Comparison of ENCODE assay signal across 10 mouse cellular contexts in the genomic region with DNA sequence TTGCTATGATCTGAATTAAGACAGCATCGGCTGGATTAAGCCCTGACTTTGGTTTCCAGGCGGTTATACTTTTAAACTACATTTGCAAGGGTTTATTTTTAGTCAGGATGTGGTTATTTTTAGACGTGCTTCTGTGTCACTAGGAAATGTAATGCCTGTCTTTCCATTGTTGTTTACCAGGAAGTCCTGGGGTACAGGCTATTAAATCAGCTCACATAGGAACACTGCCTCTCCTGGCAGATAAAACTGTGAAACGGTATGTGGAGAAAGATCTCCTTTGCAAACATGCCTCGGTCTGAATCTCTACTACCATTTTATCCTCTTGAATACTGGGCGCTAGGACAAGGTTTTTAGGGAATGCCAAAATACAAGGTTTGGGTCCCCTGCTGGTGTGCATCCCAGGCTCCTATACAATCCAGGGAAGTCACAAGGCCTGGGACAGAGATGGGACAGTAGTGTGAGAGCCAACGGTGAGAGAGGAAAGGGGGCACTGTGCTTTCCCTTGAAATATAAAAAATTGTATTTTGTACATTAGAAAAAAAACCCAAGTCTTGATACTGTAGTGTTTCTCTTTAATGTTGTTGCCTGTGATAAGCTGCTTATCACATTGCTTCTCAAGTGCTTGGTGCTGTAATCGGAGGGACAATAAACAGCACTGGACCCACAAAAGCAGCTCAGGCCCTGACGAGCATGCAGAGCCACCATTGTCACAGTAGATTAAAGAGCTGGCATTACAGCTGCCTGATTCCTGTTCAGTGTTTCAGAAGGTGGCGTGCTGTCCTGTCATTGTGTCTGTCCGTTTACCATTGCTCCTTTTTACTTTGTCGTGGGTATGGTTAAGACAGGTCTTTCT. TPM values are rescaled to one million over a fixed set of nuclear protein-coding genes. Genes with fewer than 3 reads are reported as not detected.
DNase-seq lines count a peak whose midpoint lies in the region; ATAC-seq and TF ChIP-seq lines count a peak whose summit lies in the region.
"Had no signal": no experiment of that assay in that cellular context is flagged by ENCODE, and none has a peak within 500 bp of the region (broad histone marks: within the 10 kb centered on the region; RNA-seq: fewer than 3 reads in every experiment).

No protein-coding gene starts in this region.

- peak overlapping the region; percentile 21; the same call in 1 of the 2 replicates for H3K27ac ChIP-seq in forebrain, embryonic 13.5 days
- H3K27ac ChIP-seq in forebrain, embryonic 15.5 days (replicated peaks): no peak overlapping the region
- H3K27ac ChIP-seq in MEL (ENCODE audit: control insufficient read depth, low read depth, low read length): no peak overlapping the region
- peak overlapping the region; percentile 96 for H3K27ac ChIP-seq in heart, embryonic 15.5 days
- H3K27ac ChIP-seq in liver, embryonic 14.5 days: no peak overlapping the region

- WGBS in forebrain, embryonic 13.5 days: 30% methylated on average over 12 of the region's 12 CpGs
- 30% methylated on average over 12 of the region's 12 CpGs for WGBS in forebrain, embryonic 15.5 days
- 27% methylated on average over 12 of the region's 12 CpGs for WGBS in heart, embryonic 15.5 days
- WGBS in liver, embryonic 14.5 days (ENCODE audit: insufficient replicate concordance): 35% methylated on average over 12 of the region's 12 CpGs

- no peak for ATAC-seq in forebrain, embryonic 13.5 days
- ATAC-seq in forebrain, embryonic 15.5 days (replicated peaks): no peak
- ATAC-seq in heart, embryonic 15.5 days (replicated peaks; ENCODE audit: insufficient number of reproducible peaks, insufficient read depth, low FRiP score, low read depth): peak; percentile 67; the same call in 1 of the 2 replicates
- peak; percentile 65 for ATAC-seq in liver, embryonic 14.5 days (ENCODE audit: insufficient read depth)
- no peak for ATAC-seq in monocyte, adult 5-6 weeks (replicated peaks; ENCODE audit: insufficient number of reproducible peaks, low FRiP score, low TSS enrichment, poor library complexity, severe bottlenecking)

- intact Hi-C loops in gastrocnemius, postnatal 14 days (cut with DNase I; ENCODE audit: low total_unique reads): no loop called here

- no peak overlapping the region for H3K4me2 ChIP-seq in forebrain, embryonic 13.5 days
- no peak overlapping the region for H3K4me2 ChIP-seq in forebrain, embryonic 15.5 days (replicated peaks)
- peak overlapping the region; percentile 48 for H3K4me2 ChIP-seq in heart, embryonic 15.5 days
- peak overlapping the region; percentile 38 for H3K4me2 ChIP-seq in liver, embryonic 14.5 days (ENCODE audit: low read depth)

- no peak overlapping the region for H3K4me3 ChIP-seq in forebrain, embryonic 13.5 days
- H3K4me3 ChIP-seq in forebrain, embryonic 15.5 days: no peak overlapping the region
- no peak overlapping the region for H3K4me3 ChIP-seq in MEL (ENCODE audit: control insufficient read depth in 1 of 2, insufficient read depth in 1 of 2, low read depth in 2 of 2, low read length in 2 of 2)
- no peak overlapping the region for H3K4me3 ChIP-seq in heart, embryonic 15.5 days
- no peak overlapping the region for H3K4me3 ChIP-seq in liver, embryonic 14.5 days (ENCODE audit: insufficient read depth in 1 of 2, low read depth in 2 of 2, low read length in 2 of 2)

- no peak for TF ChIP-seq CTCF in MEL (IDR thresholded peaks at IDR 0.05 in 2 of 3, conservative IDR thresholded peaks at IDR 0.05 in 1 of 3; ENCODE audit: control insufficient read depth in 1 of 3, insufficient read depth in 1 of 3, low read depth in 2 of 3, low read length in 3 of 3, poor library complexity in 1 of 3, severe bottlenecking in 1 of 3)
- TF ChIP-seq CTCF in liver, embryonic 14.5 days (IDR thresholded peaks at IDR 0.05; ENCODE audit: low read depth): no peak

- no peak for DNase-seq in MEL (ENCODE audit: low read depth, low spot score)
- peak in 2 of 3 experiments; percentile 9 to 28 for DNase-seq in liver, embryonic 14.5 days (ENCODE audit: low read depth in 3 of 3, low spot score in 3 of 3)
- DNase-seq in layer of hippocampus, adult 8-10 months (ENCODE audit: low spot score in 2 of 2): no peak
- no peak for DNase-seq in gastrocnemius, postnatal 14 days
- DNase-seq: gastrocnemius, postnatal 10 days had no signal

- TF ChIP-seq RAD21 in MEL (IDR thresholded peaks at IDR 0.05; ENCODE audit: low read depth, low read length): no peak

- TF ChIP-seq POLR2A in MEL (IDR thresholded peaks at IDR 0.05; ENCODE audit: control insufficient read depth in 1 of 2, insufficient read depth in 1 of 2, low read depth in 1 of 2, low read length in 2 of 2, poor library complexity in 1 of 2): no peak

- H3K79me2 ChIP-seq in MEL (ENCODE audit: control insufficient read depth, insufficient read depth, low read length, poor library complexity): no peaks in the 10 kb centered on the region

- no peak overlapping the region for H3K9ac ChIP-seq in forebrain, embryonic 13.5 days
- H3K9ac ChIP-seq in forebrain, embryonic 15.5 days (replicated peaks): no peak overlapping the region
- H3K9ac ChIP-seq in MEL (ENCODE audit: control insufficient read depth, low read depth, low read length, poor library complexity, severe bottlenecking): no peak overlapping the region
- H3K9ac ChIP-seq in heart, embryonic 15.5 days: no peak overlapping the region
- H3K9ac ChIP-seq in liver, embryonic 14.5 days (replicated peaks): no peak overlapping the region; the same call in 1 of the 2 replicates

- H3K4me1 ChIP-seq in forebrain, embryonic 13.5 days: peaks cover 27% of the 10 kb centered on the region
- H3K4me1 ChIP-seq in forebrain, embryonic 15.5 days: peaks cover 28% of the 10 kb centered on the region
- no peaks in the 10 kb centered on the region for H3K4me1 ChIP-seq in MEL (ENCODE audit: control insufficient read depth in 1 of 2, insufficient read depth in 2 of 2, low read length in 2 of 2)
- H3K4me1 ChIP-seq in heart, embryonic 15.5 days (replicated peaks): peaks cover 31% of the 10 kb centered on the region
- peaks cover 4 to 10% of the 10 kb centered on the region in 2 experiments; a peak in 3 of 4 replicates for H3K4me1 ChIP-seq in liver, embryonic 14.5 days (replicated peaks; ENCODE audit: control insufficient read depth in 2 of 2, insufficient read depth in 2 of 2, low read length in 1 of 2)

- no peak for TF ChIP-seq EP300 in MEL (IDR thresholded peaks at IDR 0.05; ENCODE audit: low read depth in 1 of 2, low read length in 2 of 2)
- peak; percentile 52 for TF ChIP-seq EP300 in liver, embryonic 14.5 days (IDR thresholded peaks at IDR 0.05; ENCODE audit: low read depth)

- H3K36me3 ChIP-seq in forebrain, embryonic 13.5 days (ENCODE audit: poor library complexity, severe bottlenecking): peaks cover 16% of the 10 kb centered on the region
- H3K36me3 ChIP-seq in forebrain, embryonic 15.5 days: peaks cover 21% of the 10 kb centered on the region
- H3K36me3 ChIP-seq in MEL (ENCODE audit: control insufficient read depth in 1 of 2, insufficient read depth in 2 of 2, low read length in 2 of 2): peaks cover 2 to 8% of the 10 kb centered on the region in 2 experiments; a peak in 3 of 4 replicates
- H3K36me3 ChIP-seq in heart, embryonic 15.5 days: peaks cover 12% of the 10 kb centered on the region
- peaks cover 4% of the 10 kb centered on the region; the same call in 1 of the 2 replicates for H3K36me3 ChIP-seq in liver, embryonic 14.5 days (replicated peaks; ENCODE audit: control insufficient read depth, insufficient read depth, low read depth)

- H3K27me3 ChIP-seq in forebrain, embryonic 13.5 days: no peaks in the 10 kb centered on the region
- no peaks in the 10 kb centered on the region for H3K27me3 ChIP-seq in forebrain, embryonic 15.5 days
- H3K27me3 ChIP-seq in MEL (ENCODE audit: control insufficient read depth in 1 of 2, insufficient read depth in 2 of 2, low read length in 2 of 2): no peaks in the 10 kb centered on the region
- H3K27me3 ChIP-seq in heart, embryonic 15.5 days: no peaks in the 10 kb centered on the region
- H3K27me3 ChIP-seq in liver, embryonic 14.5 days (ENCODE audit: control insufficient read depth, insufficient read depth, low read length): no peaks in the 10 kb centered on the region
- H3K27me3 ChIP-seq: CH12.LX had no signal

- no peaks in the 10 kb centered on the region for H3K9me3 ChIP-seq in forebrain, embryonic 13.5 days (replicated peaks)
- H3K9me3 ChIP-seq in forebrain, embryonic 15.5 days: no peaks in the 10 kb centered on the region
- no peaks in the 10 kb centered on the region for H3K9me3 ChIP-seq in MEL (replicated peaks; ENCODE audit: insufficient read depth, low read length)
- H3K9me3 ChIP-seq in heart, embryonic 15.5 days (replicated peaks): no peaks in the 10 kb centered on the region
- H3K9me3 ChIP-seq in liver, embryonic 14.5 days (ENCODE audit: control insufficient read depth, low read length): no peaks in the 10 kb centered on the region

TF ChIP-seq in MEL, 35 proteins besides CTCF, POLR2A, EP300 and RAD21:
- TF ChIP-seq TCF12 (IDR thresholded peaks at IDR 0.05; ENCODE audit: low read depth, low read length) (0 out of 2 replicates have a peak, but pooled peaks have one; percentile 9), ZNF384 (IDR thresholded peaks at IDR 0.05; ENCODE audit: low read depth, low read length) (no peak), E2F4 (IDR thresholded peaks at IDR 0.05; ENCODE audit: borderline replicate concordance, low read depth, low read length) (no peak)
TF ChIP-seq in MEL: peak in this region for 1.

RNA-seq across cellular contexts. Expression of a gene that starts 51.7 kb away (rescaled TPM):
- 34.2 and 36.0 TPM in 2 replicates for polyA plus RNA-seq in forebrain, embryonic 13.5 days (2015; fragmentation: Nextera tagmentation; extraction: Ambion mirVana)
- polyA plus RNA-seq in forebrain, embryonic 15.5 days (2015; fragmentation: Nextera tagmentation; extraction: Ambion mirVana): 40.5 and 43.6 TPM in 2 replicates
- 5.8 and 6.3 TPM in 2 replicates for total RNA-seq in MEL (2012; rRNA removed)
- polyA plus RNA-seq in MEL (2012; ENCODE audit: insufficient read depth in 1 of 2, insufficient read length in 2 of 2, low read depth in 1 of 2, low replicate concordance in 2 of 2, missing spikeins in 1 of 2): 1 to 10 TPM in 1 of 2 experiments, not detected in 1; 8.6 TPM
- polyA plus RNA-seq in heart, embryonic 15.5 days (2015; fragmentation: Nextera tagmentation; extraction: Ambion mirVana): 13.6 and 16.1 TPM in 2 replicates
- 4.2 and 4.5 TPM in 2 replicates for polyA plus RNA-seq in liver, embryonic 14.5 days (2012; rRNA removed)
- polyA plus RNA-seq in liver, embryonic 14.5 days (2014; fragmentation: Nextera tagmentation; extraction: Ambion mirVana): 2.6 and 2.8 TPM in 2 replicates
- 25.4 to 32.3 TPM (median 27.0 TPM) in 3 replicates for total RNA-seq in monocyte, adult 5-6 weeks (2017)
- total RNA-seq in layer of hippocampus, adult 8-10 months (2022): 10 to 100 TPM; 36.1 to 51.0 (median 45.1) TPM
- total RNA-seq in gastrocnemius, postnatal 14 days (2021): 10 to 100 TPM; 34.5 to 35.0 TPM

Comparison
In these comparisons a context has a peak if more than half of its experiments do, and no peak if none do; other contexts are left out.
1. H3K27ac ChIP-seq: peak in forebrain, embryonic 13.5 days (single experiment) and heart, embryonic 15.5 days (single experiment); none in forebrain, embryonic 15.5 days (single experiment), MEL (single experiment) and liver, embryonic 14.5 days (single experiment).
2. ATAC-seq: peak in heart, embryonic 15.5 days (single experiment) and liver, embryonic 14.5 days (single experiment); none in forebrain, embryonic 13.5 days (single experiment), forebrain, embryonic 15.5 days (single experiment) and monocyte, adult 5-6 weeks (single experiment).
3. H3K4me2 ChIP-seq: peak in heart, embryonic 15.5 days (single experiment) and liver, embryonic 14.5 days (single experiment); none in forebrain, embryonic 13.5 days (single experiment) and forebrain, embryonic 15.5 days (single experiment).
4. DNase-seq: peak in liver, embryonic 14.5 days (2 of 3); none in MEL (single experiment), layer of hippocampus, adult 8-10 months (0 of 2) and gastrocnemius, postnatal 14 days (single experiment).